Mouse (Mus musculus) heart, embryonic 14.5 days (tissue): ENCODE data around the gene Tdgf1. TPM values are rescaled to one million over a fixed set of nuclear protein-coding genes. Genes with fewer than 3 reads are reported as not detected.

ENCODE experiments used
- ATAC-seq: fragments of 200-750 bp; cut with Nextera tagmentation; 2 replicates; pipeline ENCODE4 v1.8.0; 2017; ENCODE audit warnings: low read depth, moderate TSS enrichment; ENCODE audit not compliant: insufficient number of reproducible peaks, insufficient read depth, low FRiP score
- H3K27ac ChIP-seq, 2 experiments: fragments of 200-500 bp in 1 of 2; fragments of 300-500 bp in 1 of 2; sonication (generic) in 1 of 2; replicated peaks in 1 of 2; 2 replicates each; pipeline ENCODE4 v1.5.1; 2012 to 2014; ENCODE audit warnings: low read depth in 2 of 2, low read length in 2 of 2, control low read depth in 1 of 2, mild to moderate bottlenecking in 1 of 2, mixed read lengths in 1 of 2; ENCODE audit not compliant: control insufficient read depth in 1 of 2, insufficient read depth in 1 of 2
- H3K27me3 ChIP-seq: fragments of 300-500 bp; sonication (generic); 2 replicates; pipeline ENCODE4 v1.6.1; 2014; ENCODE audit warnings: mild to moderate bottlenecking, low read length, control low read depth; ENCODE audit not compliant: control insufficient read depth, insufficient read depth
- H3K36me3 ChIP-seq: fragments of 300-500 bp; sonication (generic); 2 replicates; pipeline ENCODE4 v1.6.1; 2014; ENCODE audit warnings: mild to moderate bottlenecking, control low read depth, low read length, mixed read lengths; ENCODE audit not compliant: control insufficient read depth, insufficient read depth
- H3K4me1 ChIP-seq, 2 experiments: fragments of 200-500 bp in 1 of 2; fragments of 300-500 bp in 1 of 2; sonication (generic) in 1 of 2; 2 replicates each; pipeline ENCODE4 v1.6.1; 2012 to 2014; ENCODE audit warnings: low read length in 2 of 2, control low read depth in 1 of 2, mixed read lengths in 1 of 2; ENCODE audit not compliant: control insufficient read depth in 2 of 2, insufficient read depth in 2 of 2
- H3K4me2 ChIP-seq: fragments of 300-500 bp; sonication (generic); 2 replicates; pipeline ENCODE4 v1.6.1; 2014; ENCODE audit warnings: mild to moderate bottlenecking, low read length
- H3K4me3 ChIP-seq, 2 experiments: fragments of 200-500 bp in 1 of 2; fragments of 300-500 bp in 1 of 2; sonication (generic) in 1 of 2; 2 replicates each; pipeline ENCODE4 v1.5.1; 2012 to 2014; ENCODE audit warnings: low read length in 2 of 2, mild to moderate bottlenecking in 2 of 2, control low read depth in 1 of 2, low read depth in 1 of 2, moderate library complexity in 1 of 2; ENCODE audit not compliant: control insufficient read depth in 1 of 2, insufficient read depth in 1 of 2
- H3K9ac ChIP-seq: fragments of 300-500 bp; sonication (generic); 2 replicates; pipeline ENCODE4 v1.6.1; 2014; ENCODE audit warnings: mild to moderate bottlenecking, low read length
- H3K9me3 ChIP-seq: fragments of 300-500 bp; sonication (generic); 2 replicates; pipeline ENCODE4 v1.6.1; 2016; ENCODE audit warnings: low read length, control low read depth; ENCODE audit not compliant: control insufficient read depth
- WGBS: fragments of 180-500 bp; shearing (Covaris S2); extraction: QIAGEN DNeasy Blood & Tissue Kit; methylation state at CpG from one replicate; pipeline ENCODE4 v1.1.7; 2014; 5-methylcytosine and 5-hydroxymethylcytosine counted together
- polyA plus RNA-seq: library from polyadenylated mRNA; unstranded; fragments of >200 nt; fragmentation: Nextera tagmentation; extraction: Ambion mirVana; gene quantifications from 2 replicates; pipeline ENCODE4 v1.2.1, GENCODE M21; 2014

Gene Tdgf1
- polyA plus RNA-seq, 1 experiment from 2014 or later, result not detected

- Histone ChIP-seq H3K36me3 (no peaks in the 10 kb centered on the region), H3K9me3 (no peaks in the 10 kb centered on the region), H3K4me1 (no peaks in the 10 kb centered on the region), H3K4me3 (no peak overlapping the region), H3K27me3 (no peaks in the 10 kb centered on the region), H3K9ac (no peak overlapping the region), H3K27ac (no peak overlapping the region), H3K4me2 (no peak overlapping the region)
- ATAC-seq, result no peak
- WGBS, result 71% methylated on average over 12 of the region's 12 CpGs
These were observed 12.0 kb downstream of the Tdgf1 start for GRCm38 (mm10) chr9:110933850-110934437.

DNA sequence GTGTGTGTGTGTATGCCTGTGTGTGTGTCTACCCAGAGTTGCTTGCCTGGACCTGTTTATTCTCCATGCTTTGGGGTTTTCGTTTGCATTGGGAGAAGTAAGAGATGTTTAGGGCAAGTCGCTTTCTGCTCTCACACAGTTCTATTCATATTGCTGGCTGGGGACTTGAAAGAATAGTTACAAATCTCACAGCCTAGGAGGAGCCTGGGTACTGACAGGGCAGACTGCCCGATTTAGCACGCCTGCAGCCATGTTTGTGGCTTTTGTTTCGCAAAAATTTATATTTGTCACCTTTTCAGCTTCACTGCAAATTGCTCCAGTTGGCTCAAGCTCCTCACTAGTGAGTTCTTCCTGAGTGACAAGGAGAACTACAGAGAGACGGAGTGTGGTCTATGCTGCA is 14.4 kb downstream of the Tdgf1 start:
- H3K27ac ChIP-seq, result no peak overlapping the region
- no peak overlapping the region for H3K4me3 ChIP-seq
- H3K9ac ChIP-seq, result no peak overlapping the region
- H3K4me1 ChIP-seq, result 0 out of 4 replicates have a peak, but pooled peaks cover 3 to 4% of the 10 kb centered on the region in 2 experiments
- no peak for ATAC-seq
- H3K4me2 ChIP-seq, result no peak overlapping the region
- H3K36me3 ChIP-seq, result no peaks in the 10 kb centered on the region
- no peaks in the 10 kb centered on the region for H3K27me3 ChIP-seq
- no peaks in the 10 kb centered on the region for H3K9me3 ChIP-seq
- 80% methylated on average over 6 of the region's 6 CpGs for WGBS

- Histone ChIP-seq H3K9ac (no peak overlapping the region), H3K27ac (no peak overlapping the region), H3K4me2 (0 out of 2 replicates have a peak overlapping the region, but pooled peaks have one; percentile 18), H3K9me3 (no peaks in the 10 kb centered on the region), H3K27me3 (no peaks in the 10 kb centered on the region), H3K4me3 (no peak overlapping the region), H3K4me1 (0 out of 4 replicates have a peak, but pooled peaks cover 3 to 4% of the 10 kb centered on the region in 2 experiments), H3K36me3 (no peaks in the 10 kb centered on the region)
- 7% methylated on average over 7 of the region's 7 CpGs for WGBS
- no peak for ATAC-seq
These were observed 23.2 kb downstream of the Tdgf1 start for GRCm38 (mm10) chr9:110922759-110923158.

DNA sequence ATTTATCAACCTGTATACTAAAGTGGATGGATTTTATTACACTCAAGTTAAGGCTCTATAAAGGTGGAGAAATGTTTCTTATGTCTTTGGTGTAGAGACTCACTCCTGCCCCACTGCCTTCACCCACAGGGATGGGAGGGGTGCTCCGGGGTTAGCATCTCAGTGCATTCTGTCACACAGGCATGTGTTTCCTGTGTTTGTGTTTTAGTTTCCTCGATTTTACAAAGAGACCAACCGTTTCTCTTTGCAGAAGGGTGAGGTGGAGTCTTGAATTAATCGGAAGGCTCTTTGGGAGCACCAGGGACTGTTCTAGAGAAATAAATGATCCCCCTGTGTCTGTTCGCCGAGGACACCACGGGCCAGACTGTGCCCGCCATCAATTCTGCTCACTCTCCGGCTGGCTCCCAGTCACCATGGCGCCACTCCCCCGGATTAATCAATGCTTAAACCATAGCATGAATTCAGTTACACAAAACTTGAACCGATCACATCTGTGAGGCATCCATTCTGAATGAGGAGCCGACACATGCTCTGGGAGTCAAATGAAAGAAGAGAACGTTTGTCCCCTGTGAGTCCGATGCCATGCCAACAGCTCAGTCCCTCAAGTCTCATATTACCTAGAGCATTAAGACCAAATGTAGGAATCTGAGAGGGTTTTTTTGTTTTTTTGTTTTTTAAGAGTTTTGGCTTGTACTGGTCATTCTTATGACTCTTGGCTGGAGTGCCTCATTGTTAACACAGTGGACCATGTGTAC is 25.1 kb downstream of the Tdgf1 start:
- WGBS, result 71% methylated on average over 15 of the region's 15 CpGs
- H3K27ac ChIP-seq, result no peak overlapping the region
- H3K9me3 ChIP-seq, result no peaks in the 10 kb centered on the region
- no peaks in the 10 kb centered on the region for H3K4me1 ChIP-seq
- H3K4me2 ChIP-seq, result no peak overlapping the region
- no peak for ATAC-seq
- H3K27me3 ChIP-seq, result no peaks in the 10 kb centered on the region
- H3K4me3 ChIP-seq, result no peak overlapping the region
- H3K36me3 ChIP-seq, result no peaks in the 10 kb centered on the region
- no peak overlapping the region for H3K9ac ChIP-seq

DNA sequence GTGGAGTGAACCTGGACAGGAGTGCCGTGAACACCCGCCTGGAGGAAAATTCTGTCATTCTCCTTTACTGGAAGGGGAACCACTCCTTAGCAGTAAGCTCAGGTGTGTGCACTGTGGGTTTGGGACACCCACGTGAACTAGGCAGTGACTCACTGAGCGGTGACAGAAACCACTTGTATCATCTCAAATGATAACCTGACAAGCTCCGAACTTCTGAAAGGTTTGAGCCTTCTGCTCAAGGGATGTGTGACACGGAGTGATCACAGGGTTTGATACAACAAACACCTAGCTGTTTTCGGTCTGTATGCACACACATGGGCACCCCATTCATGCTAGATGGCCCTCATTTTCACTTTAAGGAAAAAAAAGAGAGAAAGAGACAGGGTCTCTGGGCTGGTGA is 29.2 kb downstream of the Tdgf1 start, which contains the start of gene Fam240a:
TSS of gene Fam240a (minus strand) at position 76 of the 400 bp plus-strand sequence.
- ATAC-seq, result no peak
- no peak within 1 kb of the TSS for H3K4me2 ChIP-seq

GRCm38 (mm10) chr9:110915466-110915865 is 30.5 kb downstream of the Tdgf1 start:
- no peak overlapping the region for H3K4me3 ChIP-seq
- H3K4me1 ChIP-seq, result no peaks in the 10 kb centered on the region; a peak in 1 of 4 replicates
- H3K9ac ChIP-seq, result no peak overlapping the region
- H3K36me3 ChIP-seq, result no peaks in the 10 kb centered on the region
- H3K27me3 ChIP-seq, result no peaks in the 10 kb centered on the region
- WGBS, result 61% methylated on average over 8 of the region's 8 CpGs
- H3K27ac ChIP-seq, result no peak overlapping the region
- no peak for ATAC-seq
- H3K4me2 ChIP-seq, result no peak overlapping the region
- H3K9me3 ChIP-seq, result no peaks in the 10 kb centered on the region

More for the DNA sequence above, 29.2 kb downstream of the Tdgf1 start, which contains the start of gene Fam240a:
- Histone ChIP-seq H3K27ac (no peak within 1 kb of the TSS), H3K9me3 (no peaks in the 10 kb centered on the region), H3K4me3 (no peak within 1 kb of the TSS), H3K9ac (no peak within 1 kb of the TSS), H3K36me3 (no peaks in the 10 kb centered on the region), H3K27me3 (no peaks in the 10 kb centered on the region), H3K4me1 (no peaks in the 10 kb centered on the region; a peak in 1 of 4 replicates)
- WGBS, result 72% methylated on average over 7 of the region's 7 CpGs

DNA sequence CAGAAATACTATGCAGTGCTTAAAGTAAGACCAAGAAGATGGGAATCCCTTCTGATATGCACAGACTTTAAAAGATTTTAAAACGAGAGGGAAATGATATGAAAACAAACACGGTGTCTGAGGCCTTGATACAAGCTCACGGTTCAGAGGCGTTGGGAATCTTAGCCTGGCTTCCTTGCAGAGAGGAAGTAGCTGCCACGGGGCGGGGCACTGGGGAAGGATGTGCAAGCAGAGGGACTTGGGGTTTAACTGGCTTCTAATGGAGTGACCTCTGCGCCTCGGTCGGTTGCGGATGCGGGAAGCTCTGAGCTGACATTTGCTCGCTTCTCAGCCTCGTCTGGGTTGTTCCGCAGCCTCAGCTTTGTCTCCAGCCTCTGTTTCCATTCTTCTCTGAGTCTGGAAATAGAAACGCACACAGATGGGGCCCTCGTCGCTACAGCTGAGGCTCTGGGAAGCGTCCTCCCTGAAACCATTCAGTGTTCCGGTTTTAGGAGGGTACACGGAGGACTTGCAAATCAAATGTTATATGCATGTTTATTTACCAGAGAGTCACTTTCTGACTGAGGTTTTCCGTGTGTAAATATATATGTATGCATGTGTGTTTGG is 31.2 kb downstream of the Tdgf1 start:
- no peak overlapping the region for H3K4me3 ChIP-seq
- H3K27ac ChIP-seq, result no peak overlapping the region
- H3K4me1 ChIP-seq, result no peaks in the 10 kb centered on the region; a peak in 1 of 4 replicates
- 46% methylated on average over 21 of the region's 21 CpGs for WGBS
- no peaks in the 10 kb centered on the region for H3K36me3 ChIP-seq
- no peaks in the 10 kb centered on the region for H3K27me3 ChIP-seq
- H3K9me3 ChIP-seq, result no peaks in the 10 kb centered on the region
- no peak overlapping the region for H3K9ac ChIP-seq
- ATAC-seq, result no peak
- peak overlapping the region; percentile 25; the same call in 1 of the 2 replicates for H3K4me2 ChIP-seq
